Mouse (Mus musculus) 416B (cell line): Measurements from ENCODE around the gene Ahnak2.

Experiments used
- DNase-seq: peaks from one replicate; pipeline ENCODE4 v3.0.0; 2011; ENCODE audit warnings: low read depth

Ahnak2 gene

GRCm38 (mm10) chr12:112757896-112758295 is 44.6 kb downstream of the Ahnak2 start:
- no peak for DNase-seq

GRCm38 (mm10) chr12:112755900-112756299 is 46.6 kb downstream of the Ahnak2 start:
- DNase-seq: no peak

- peak; percentile 88 for DNase-seq
These were observed 50.1 kb downstream of the Ahnak2 start for GRCm38 (mm10) chr12:112752399-112752798.

- DNase-seq: no peak
These were observed 51.5 kb downstream of the Ahnak2 start for GRCm38 (mm10) chr12:112750976-112751375.

GRCm38 (mm10) chr12:112747606-112747970 is 54.9 kb downstream of the Ahnak2 start:
- no peak for DNase-seq

- peak; percentile 90 for DNase-seq
These were observed 55.5 kb downstream of the Ahnak2 start for GRCm38 (mm10) chr12:112746808-112747605.

GRCm38 (mm10) chr12:112746461-112746807 is 56.0 kb downstream of the Ahnak2 start:
- DNase-seq: no peak

GRCm38 (mm10) chr12:112745716-112746115 is 56.7 kb downstream of the Ahnak2 start:
- DNase-seq: no peak

- DNase-seq: no peak
These were observed 57.4 kb downstream of the Ahnak2 start for GRCm38 (mm10) chr12:112744891-112745580.

GRCm38 (mm10) chr12:112744211-112744610 is 58.2 kb downstream of the Ahnak2 start:
- DNase-seq: no peak

- DNase-seq: peak; percentile 75
These were observed 59.1 kb downstream of the Ahnak2 start for GRCm38 (mm10) chr12:112743168-112743975.

GRCm38 (mm10) chr12:112742768-112743167 is 59.7 kb downstream of the Ahnak2 start:
- DNase-seq: no peak

- DNase-seq: no peak
These were observed 63.4 kb downstream of the Ahnak2 start for GRCm38 (mm10) chr12:112739023-112739568.

GRCm38 (mm10) chr12:112738281-112739022 is 64.0 kb downstream of the Ahnak2 start:
- no peak for DNase-seq

GRCm38 (mm10) chr12:112737761-112738160 is 64.7 kb downstream of the Ahnak2 start:
- DNase-seq: no peak

- no peak for DNase-seq
These were observed 65.4 kb downstream of the Ahnak2 start for GRCm38 (mm10) chr12:112737081-112737480.

- DNase-seq: no peak
These were observed 65.9 kb downstream of the Ahnak2 start for GRCm38 (mm10) chr12:112736636-112736925.

- DNase-seq: no peak
These were observed 66.4 kb downstream of the Ahnak2 start for GRCm38 (mm10) chr12:112735896-112736635.

- DNase-seq: no peak
These were observed 67.4 kb downstream of the Ahnak2 start for GRCm38 (mm10) chr12:112734881-112735655.

- DNase-seq: no peak
These were observed 68.2 kb downstream of the Ahnak2 start for GRCm38 (mm10) chr12:112734108-112734820.
